Mouse (Mus musculus) left cerebral cortex, adult 9 months (tissue): ENCODE results near the gene Olfr312.
"Not testable (repeated sequence)": the region's sequence is repeated elsewhere in the genome, so short reads cannot be mapped to it uniquely, and the experiment has no call there.

ENCODE experiments used
- DNase-seq, 2 experiments: peaks; one replicate each; pipeline ENCODE4 v3.0.0; 2022; ENCODE audit warnings: low spot score in 2 of 2

Olfr312 gene

GRCm38 (mm10) chr11:58828937-58829336, at the start of gene Olfr312:
Gene Olfr312, plus strand, starts transcription at chr11:58829237.
- not testable (repeated sequence) for DNase-seq

GRCm38 (mm10) chr11:58782480-58783089, 46.5 kb upstream of the Olfr312 start, which contains the start of gene Olfr314:
Gene Olfr314, plus strand, starts transcription at chr11:58782952.
- no peak for DNase-seq

GRCm38 (mm10) chr11:58784182-58784581, 44.9 kb upstream of the Olfr312 start:
- DNase-seq = no peak

GRCm38 (mm10) chr11:58787651-58788050, 41.4 kb upstream of the Olfr312 start:
- DNase-seq = no peak

GRCm38 (mm10) chr11:58788346-58788745, 40.7 kb upstream of the Olfr312 start:
- DNase-seq = no peak

GRCm38 (mm10) chr11:58789532-58789931, 39.5 kb upstream of the Olfr312 start:
- DNase-seq = no peak

GRCm38 (mm10) chr11:58790053-58790452, 39.0 kb upstream of the Olfr312 start:
- DNase-seq = no peak

- no peak for DNase-seq
These were observed 38.4 kb upstream of the Olfr312 start for GRCm38 (mm10) chr11:58790646-58791045.

GRCm38 (mm10) chr11:58795856-58796255, 33.2 kb upstream of the Olfr312 start:
- no peak for DNase-seq

- peak; percentile 42 to 81 for DNase-seq
These were observed 32.2 kb upstream of the Olfr312 start for GRCm38 (mm10) chr11:58796850-58797249.

- DNase-seq = peak in 1 of 2 experiments; percentile 45
These were observed 29.3 kb upstream of the Olfr312 start for GRCm38 (mm10) chr11:58799747-58800146.

- peak in 1 of 2 experiments; percentile 11 for DNase-seq
These were observed 27.3 kb upstream of the Olfr312 start, which contains the start of gene Fam183b for GRCm38 (mm10) chr11:58801558-58802228. Gene Fam183b, minus strand, starts transcription at chr11:58801960.

GRCm38 (mm10) chr11:58803871-58804270, 25.2 kb upstream of the Olfr312 start:
- no peak for DNase-seq

GRCm38 (mm10) chr11:58804393-58804792, 24.6 kb upstream of the Olfr312 start:
- no peak for DNase-seq

- no peak for DNase-seq
These were observed 17.0 kb upstream of the Olfr312 start for GRCm38 (mm10) chr11:58812001-58812400.

GRCm38 (mm10) chr11:58814700-58815099, 14.3 kb upstream of the Olfr312 start, which contains the start of gene Olfr313:
Gene Olfr313, plus strand, starts transcription at chr11:58815000.
- not testable (repeated sequence) for DNase-seq

- DNase-seq = no peak
These were observed 13.4 kb upstream of the Olfr312 start for GRCm38 (mm10) chr11:58815676-58816075.

- no peak for DNase-seq
These were observed 727 bp downstream of the Olfr312 start for GRCm38 (mm10) chr11:58829764-58830163.

GRCm38 (mm10) chr11:58832541-58832940, 3.5 kb downstream of the Olfr312 start:
- not testable (repeated sequence) for DNase-seq

- DNase-seq = not testable (repeated sequence)
These were observed 9.9 kb downstream of the Olfr312 start, which contains the start of gene Olfr311 for GRCm38 (mm10) chr11:58838951-58839350. Gene Olfr311, plus strand, starts transcription at chr11:58839251.

GRCm38 (mm10) chr11:58846919-58847461, 18.0 kb downstream of the Olfr312 start, which contains the start of gene Gm12258:
Gene Gm12258, plus strand, starts transcription at chr11:58847158.
- DNase-seq = peak; percentile 94 to 97

GRCm38 (mm10) chr11:58847636-58848035, 18.6 kb downstream of the Olfr312 start:
- no peak for DNase-seq

GRCm38 (mm10) chr11:58849731-58850130, 20.7 kb downstream of the Olfr312 start:
- no peak for DNase-seq
